Mouse (Mus musculus) brain, embryonic 14.5 days (tissue): ENCODE measurements around the gene Arhgef33. TPM values are rescaled to one million over a fixed set of nuclear protein-coding genes. Genes with fewer than 3 reads are reported as not detected.
A peak's percentile ranks its signal among the peaks of the same experiment; 100 is the strongest.
"Not testable (repeated sequence)": the region's sequence is repeated elsewhere in the genome, so short reads cannot be mapped to it uniquely, and the experiment has no call there.

Source experiments
- DNase-seq: peaks from one replicate; pipeline ENCODE4 v3.0.0-alpha.2; 2011; ENCODE audit warnings: low read depth
- CTCF ChIP-seq: fragments of 200-500 bp; IDR thresholded peaks from 2 replicates; pipeline ENCODE4 v1.5.1; 2012; ENCODE audit warnings: inconsistent platforms, mild to moderate bottlenecking, moderate library complexity, borderline replicate concordance; ENCODE audit not compliant: insufficient read depth, insufficient read length; ENCODE audit errors: extremely low read depth
- POLR2A ChIP-seq: fragments of 200-500 bp; IDR thresholded peaks from 2 replicates; pipeline ENCODE4 v1.6.1; 2012; ENCODE audit warnings: mild to moderate bottlenecking, inconsistent platforms, borderline replicate concordance; ENCODE audit not compliant: poor library complexity, insufficient read depth, insufficient read length, severe bottlenecking; ENCODE audit errors: extremely low read depth
- polyA plus RNA-seq: library from polyadenylated mRNA; depleted of rRNA; stranded (reverse); fragments of >200 nt; gene quantifications from 2 replicates; pipeline ENCODE4 v1.2.3, GENCODE M21; 2012

Gene Arhgef33
- polyA plus RNA-seq, 1 experiment = 3.1 TPM

DNA sequence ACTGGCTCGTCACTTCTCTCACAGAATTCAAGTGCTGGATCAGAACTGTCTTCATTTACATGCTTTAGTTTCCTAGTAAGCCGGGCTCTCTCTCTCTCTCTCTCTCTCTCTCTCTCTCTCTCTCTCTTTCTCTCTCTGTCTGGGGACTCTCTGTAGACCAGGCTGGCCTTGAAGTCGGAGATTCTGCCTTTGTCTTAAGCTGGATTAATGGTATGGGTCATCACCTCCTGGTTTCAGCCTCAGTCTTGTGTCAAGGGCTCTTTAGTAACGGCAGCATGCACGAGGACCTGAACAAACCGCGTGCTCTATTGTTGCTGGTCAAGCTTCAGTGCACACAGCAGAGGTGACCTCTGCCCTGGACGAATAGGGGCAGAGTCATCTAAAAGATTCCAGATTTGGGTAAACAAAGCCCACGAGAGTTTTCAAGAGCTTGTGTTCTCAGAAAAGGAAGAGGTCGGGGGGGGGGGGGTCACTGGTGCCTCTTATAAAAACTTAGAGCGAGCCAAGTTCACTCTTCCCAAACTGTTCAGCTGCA lies 39.5 kb downstream of the Arhgef33 start:
- peak; percentile 3 for DNase-seq
- TF ChIP-seq POLR2A (no peak), CTCF (no peak)

DNA sequence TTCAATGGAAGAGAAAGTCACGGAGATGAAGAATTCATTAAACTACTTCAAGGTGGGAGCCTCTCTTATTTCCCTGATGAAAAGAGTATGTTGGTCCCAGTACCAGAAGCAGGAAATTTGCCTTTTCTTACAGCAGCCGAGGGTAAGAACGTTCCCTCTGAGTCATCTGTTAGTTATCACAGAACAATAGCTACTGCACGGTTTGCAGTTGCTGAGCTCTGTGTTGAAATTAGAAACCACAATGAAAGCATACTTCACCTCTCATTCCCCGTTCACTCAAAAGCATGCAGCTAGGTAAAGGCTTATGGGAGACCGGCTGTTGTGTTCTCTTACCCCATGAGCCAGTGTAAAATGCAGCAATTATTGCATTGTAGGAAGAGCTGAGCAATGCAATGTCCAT lies 40.0 kb downstream of the Arhgef33 start:
- no peak for DNase-seq
- TF ChIP-seq CTCF = no peak

DNA sequence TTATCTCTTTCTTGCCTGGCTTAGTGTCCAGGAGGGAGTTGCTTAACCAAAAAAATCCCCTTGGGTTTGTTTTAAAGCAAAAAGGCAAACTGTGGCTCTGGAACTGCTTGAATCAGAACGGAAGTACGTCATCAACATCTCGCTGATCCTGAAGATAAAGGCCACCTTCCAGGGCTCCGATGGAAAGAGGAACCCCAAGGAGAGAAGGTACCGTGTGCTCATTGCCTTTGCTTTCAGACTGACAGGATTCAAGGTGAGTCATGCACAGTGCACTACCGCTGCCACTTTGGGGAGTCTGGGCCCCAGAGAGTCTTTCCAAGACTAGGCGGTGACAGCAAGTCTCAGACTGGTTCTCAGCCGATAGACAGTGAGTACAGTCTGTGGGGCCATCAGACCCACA lies 53.0 kb downstream of the Arhgef33 start:
- TF ChIP-seq POLR2A = no peak
- no peak for TF ChIP-seq CTCF
- DNase-seq = no peak

DNA sequence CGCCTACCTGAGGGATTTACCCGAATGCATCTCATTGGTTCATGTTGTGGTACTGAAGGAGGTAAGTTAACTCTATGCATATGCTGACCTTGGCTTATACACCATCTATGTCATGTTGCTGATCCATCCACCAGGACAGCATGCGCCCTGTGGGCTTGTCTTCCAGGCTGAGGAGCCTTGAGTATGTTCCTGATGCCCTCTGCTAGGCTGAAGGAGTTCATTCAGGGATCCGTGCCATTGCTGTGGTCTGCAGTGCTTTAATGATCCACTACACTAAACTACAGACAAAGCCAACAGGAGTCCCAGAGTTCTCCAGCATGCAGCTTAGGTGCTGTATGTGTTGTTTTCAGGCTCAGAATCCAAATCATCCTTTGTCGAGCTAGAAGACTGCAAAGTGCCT lies 60.1 kb downstream of the Arhgef33 start:
- TF ChIP-seq POLR2A = no peak
- no peak for TF ChIP-seq CTCF
- DNase-seq = no peak

DNA sequence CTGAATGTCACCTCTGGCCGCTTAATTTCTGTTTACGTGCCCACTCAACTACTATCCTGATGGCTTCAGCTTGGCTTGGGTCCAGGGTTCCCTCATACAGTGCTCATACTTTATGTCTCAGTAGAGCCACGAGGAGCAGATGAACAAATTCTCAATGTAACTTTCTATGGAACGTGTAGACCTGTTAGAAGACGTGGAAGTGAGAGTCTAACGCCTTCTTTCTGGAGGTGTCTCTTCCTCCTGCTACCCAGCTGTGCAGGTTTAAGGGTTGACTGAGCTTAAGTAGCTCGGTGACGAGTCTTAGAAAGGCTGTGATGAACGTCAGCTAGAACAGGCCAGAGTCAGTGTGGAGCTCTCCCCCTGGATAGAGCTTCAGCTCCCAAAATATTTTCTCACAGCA lies 61.4 kb downstream of the Arhgef33 start:
- TF ChIP-seq CTCF (no peak), POLR2A (no peak)
- no peak for DNase-seq

DNA sequence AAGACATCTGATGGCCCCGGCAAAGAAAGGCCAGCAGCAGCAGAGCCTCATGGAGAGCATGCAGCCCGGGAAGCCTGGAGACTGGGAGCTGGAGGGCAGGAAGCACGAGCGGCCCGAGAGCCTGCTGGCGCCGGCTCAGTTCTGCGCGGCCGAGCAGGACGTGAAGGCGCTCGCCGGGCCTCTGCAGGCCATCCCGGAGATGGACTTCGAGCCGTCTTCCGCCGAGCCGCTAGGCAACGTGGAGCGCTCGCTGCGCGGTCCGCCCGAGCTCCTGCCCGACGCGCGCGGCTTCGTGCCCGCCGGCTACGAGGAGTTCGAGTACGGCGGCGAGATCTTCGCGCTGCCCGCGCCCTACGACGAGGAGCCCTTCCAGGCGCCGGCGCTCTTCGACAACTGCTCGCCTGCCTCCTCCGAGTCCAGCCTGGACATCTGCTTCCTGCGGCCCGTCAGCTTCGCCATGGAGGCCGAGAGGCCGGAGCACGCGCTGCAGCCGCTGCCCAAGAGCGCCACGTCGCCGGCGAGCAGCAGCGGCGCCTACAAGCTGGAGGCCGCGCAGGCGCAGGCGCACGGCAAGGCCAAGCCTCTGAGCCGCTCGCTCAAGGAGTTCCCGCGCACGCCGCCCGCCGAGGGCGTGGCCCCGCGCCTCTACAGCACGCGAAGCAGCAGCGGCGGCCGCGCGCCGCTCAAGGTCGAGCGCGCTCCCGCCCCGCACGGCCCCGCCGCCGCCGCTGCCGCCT lies 66.0 kb downstream of the Arhgef33 start, which contains the start of gene Gm10190:
TSS of gene Gm10190 (minus strand) at position 553 of the 737 bp plus-strand sequence.
- TF ChIP-seq POLR2A (peak; percentile 94), CTCF (no peak)
- DNase-seq = peak; percentile 98

DNA sequence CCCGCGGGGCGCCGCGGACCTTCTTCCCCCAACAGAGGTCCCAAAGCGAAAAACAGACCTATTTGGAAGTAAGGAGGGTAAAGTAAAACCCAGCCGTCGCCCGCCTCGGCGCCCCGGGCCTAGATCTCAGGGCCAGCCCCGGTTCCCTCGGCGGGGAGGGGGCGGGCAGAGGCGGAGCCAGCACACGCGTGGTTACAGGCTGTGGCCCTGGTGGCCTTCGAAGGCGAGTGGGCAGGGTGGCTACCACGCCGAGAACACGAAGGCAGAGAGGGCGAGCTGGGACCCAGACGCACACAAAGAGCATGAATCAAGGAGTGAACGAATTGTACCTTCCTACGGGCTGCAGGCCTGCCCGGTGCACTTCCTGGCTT lies 66.5 kb downstream of the Arhgef33 start:
- no peak for DNase-seq

DNA sequence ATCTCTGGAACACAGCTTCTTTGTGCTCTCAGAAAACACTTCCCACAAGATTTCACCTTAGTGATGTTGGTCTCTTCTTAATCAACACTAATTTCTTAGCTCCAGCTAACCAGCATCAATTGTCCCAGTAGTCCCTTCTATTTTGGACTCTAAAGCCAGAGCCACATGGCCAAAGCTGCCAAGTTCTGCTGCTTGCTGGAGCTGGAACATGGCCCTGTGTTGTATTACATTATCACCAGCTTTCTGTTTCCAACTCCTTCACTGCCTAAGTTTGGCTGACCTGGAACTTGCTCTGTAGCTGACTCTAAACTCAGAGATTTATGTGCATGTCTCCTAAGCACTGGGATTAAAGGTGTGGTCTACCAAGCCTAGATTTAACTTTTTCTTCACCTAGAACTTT lies 71.2 kb downstream of the Arhgef33 start:
- not testable (repeated sequence) for DNase-seq

More for the DNA sequence above, 66.5 kb downstream of the Arhgef33 start:
- no peak for TF ChIP-seq CTCF

DNA sequence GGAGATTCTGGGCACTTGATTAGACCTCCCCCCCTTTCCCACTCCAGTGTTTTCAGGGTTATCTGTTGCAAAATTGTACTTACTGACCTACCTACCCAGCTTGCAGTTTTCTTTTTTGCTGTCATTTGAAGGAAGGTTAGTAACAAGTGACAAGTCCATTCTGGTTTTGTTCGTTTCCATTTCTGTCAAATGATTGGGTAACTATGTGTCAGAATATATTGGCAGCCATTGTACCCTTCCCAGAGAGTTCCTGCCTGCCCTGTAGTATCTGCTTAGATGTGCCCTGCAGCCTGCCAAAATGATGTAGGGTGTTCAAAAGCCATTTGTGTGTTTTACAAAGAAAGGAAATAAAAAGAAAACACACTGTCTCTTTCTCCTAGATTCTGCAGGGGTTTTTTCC lies 78.5 kb downstream of the Arhgef33 start:
- DNase-seq = no peak
- TF ChIP-seq POLR2A (no peak), CTCF (no peak)

DNA sequence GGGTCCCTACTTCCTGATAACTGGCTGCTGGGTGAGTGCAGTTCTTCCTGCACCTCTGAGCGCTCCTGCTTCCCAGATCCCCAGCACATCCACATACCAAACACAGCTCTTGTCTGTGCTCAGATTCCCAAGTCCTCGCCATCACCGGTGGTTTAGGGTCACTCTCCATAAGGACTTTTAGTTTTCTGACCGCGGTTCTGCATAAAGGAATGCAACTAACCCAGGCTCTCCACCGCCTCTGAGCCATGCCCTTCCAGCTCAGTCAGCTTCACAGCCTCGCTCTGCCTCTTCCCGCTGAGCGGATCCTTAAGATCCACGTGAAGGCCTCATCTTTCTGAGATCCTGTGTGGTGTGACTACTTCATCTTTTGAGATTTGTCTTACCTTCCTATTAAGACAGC lies 82.8 kb downstream of the Arhgef33 start:
- DNase-seq = no peak
- no peak for TF ChIP-seq CTCF
- TF ChIP-seq POLR2A = no peak

DNA sequence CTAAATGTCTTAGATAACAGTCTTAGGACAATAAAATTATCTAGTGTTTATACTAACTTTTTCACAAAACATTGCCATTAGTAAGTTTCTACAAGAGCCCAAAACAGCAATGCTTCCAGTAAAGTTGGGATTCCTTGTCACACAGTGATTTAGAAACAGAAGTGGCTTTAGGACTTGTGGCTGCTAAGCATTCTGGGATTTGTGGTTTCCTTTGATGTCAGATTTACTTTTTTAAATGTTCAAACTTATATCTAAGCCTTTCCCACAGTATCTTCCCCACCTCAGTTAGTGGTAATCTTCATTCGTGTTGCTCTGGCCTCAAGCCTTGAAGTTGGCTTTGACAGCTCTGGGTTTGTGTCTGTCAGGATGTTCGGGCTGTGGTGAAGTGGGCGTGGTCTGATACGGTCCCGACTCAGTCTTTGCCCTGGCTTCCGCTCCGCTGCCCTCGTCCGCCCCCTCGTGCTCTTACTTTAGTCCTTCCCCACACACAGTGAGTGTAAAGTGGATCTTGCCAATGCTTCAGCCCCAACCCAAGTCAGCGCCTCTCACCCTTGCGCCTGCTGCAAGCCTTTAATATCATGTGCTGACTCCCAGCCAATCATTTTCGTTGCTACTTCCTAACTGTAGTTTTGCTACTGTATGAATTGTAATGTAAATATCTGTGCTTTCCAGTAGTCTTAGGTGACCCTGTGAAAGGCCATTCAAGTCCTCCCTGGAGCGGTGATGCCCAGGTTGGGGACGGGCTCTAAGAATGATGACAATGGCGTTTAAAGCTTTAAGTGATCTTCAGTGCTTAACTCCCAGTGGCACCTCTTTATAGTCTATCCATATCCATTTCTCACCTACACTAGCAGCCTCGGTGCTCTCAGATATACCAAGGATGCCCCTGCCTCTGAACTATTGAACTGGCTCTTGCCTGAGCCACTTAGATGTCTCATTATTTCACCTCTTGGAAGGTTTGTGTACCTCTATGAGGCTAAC lies 84.5 kb downstream of the Arhgef33 start:
- TF ChIP-seq POLR2A (no peak), CTCF (peak; percentile 29; the same call in 1 of the 2 replicates)
- DNase-seq = peak; percentile 77

DNA sequence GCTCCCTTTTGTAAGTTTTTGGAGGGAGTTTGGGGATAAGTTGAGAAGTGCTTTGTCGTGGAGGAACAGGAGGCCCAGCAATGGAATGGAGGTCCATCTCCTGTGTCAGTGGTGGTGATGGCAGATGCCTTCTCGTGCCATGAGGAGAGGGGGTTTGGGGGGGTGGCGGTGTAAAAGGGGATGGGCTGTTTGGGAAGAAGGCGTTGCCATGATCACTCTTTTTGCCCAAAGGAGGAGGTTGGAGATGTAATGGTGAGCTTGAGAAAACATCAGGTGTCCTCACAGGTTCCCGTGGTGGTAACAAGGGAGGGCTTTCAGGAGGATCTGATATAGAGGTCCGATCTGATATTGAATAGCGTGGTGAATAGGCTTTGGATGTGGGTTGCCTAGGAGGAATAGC lies 91.0 kb downstream of the Arhgef33 start:
- no peak for DNase-seq
- TF ChIP-seq CTCF (no peak), POLR2A (no peak)
